Mouse (Mus musculus): Measurements from ENCODE around the gene C330021F23Rik. TPM values are rescaled to one million over a fixed set of nuclear protein-coding genes. Genes with fewer than 3 reads are reported as not detected.

C330021F23Rik gene
- polyA plus RNA-seq, 1 experiment from 2014 or later: 0.77 TPM

GRCm38 (mm10) chr8:3626971-3627370 lies 59.2 kb downstream of the C330021F23Rik start:
- Histone ChIP-seq H3K27me3 (peaks cover 31% of the 10 kb centered on the region), H3K4me3 (no peak overlapping the region), H3K9me3 (no peaks in the 10 kb centered on the region), H3K36me3 (0 out of 2 replicates have a peak, but pooled peaks cover 3% of the 10 kb centered on the region), H3K4me2 (no peak overlapping the region), H3K4me1 (replicated peaks) (peaks cover 18% of the 10 kb centered on the region), H3K27ac (replicated peaks) (no peak overlapping the region), H3K9ac (no peak overlapping the region)
- ATAC-seq (ENCODE audit: low read depth): no peak
- 68% methylated on average over 5 of the region's 5 CpGs for WGBS

GRCm38 (mm10) chr8:3628014-3628413 lies 60.2 kb downstream of the C330021F23Rik start:
- WGBS: 32% methylated on average over 5 of the region's 5 CpGs

GRCm38 (mm10) chr8:3630647-3631477 lies 63.1 kb downstream of the C330021F23Rik start, which contains the start of gene Stxbp2:
Stxbp2 (plus strand) TSS chr8:3630955.
- Histone ChIP-seq H3K27me3 (peaks cover 31% of the 10 kb centered on the region), H3K4me3 (peak within 1 kb of the TSS; percentile 46), H3K27ac (replicated peaks) (no peak within 1 kb of the TSS), H3K9ac (peak within 1 kb of the TSS; percentile 66), H3K9me3 (no peaks in the 10 kb centered on the region), H3K4me2 (peak within 1 kb of the TSS; percentile 75), H3K4me1 (replicated peaks) (peaks cover 11% of the 10 kb centered on the region), H3K36me3 (no peaks in the 10 kb centered on the region)
- peak; percentile 80 for ATAC-seq (ENCODE audit: low read depth)
- WGBS: 6% methylated on average over 47 of the region's 47 CpGs

More at GRCm38 (mm10) chr8:3628014-3628413, 60.2 kb downstream of the C330021F23Rik start:
- no peak overlapping the region for H3K4me2 ChIP-seq
- no peaks in the 10 kb centered on the region for H3K9me3 ChIP-seq
- H3K4me3 ChIP-seq: no peak overlapping the region
- no peak overlapping the region for H3K9ac ChIP-seq
- no peak overlapping the region for H3K27ac ChIP-seq (replicated peaks)
- H3K36me3 ChIP-seq: 0 out of 2 replicates have a peak, but pooled peaks cover 3% of the 10 kb centered on the region
- ATAC-seq (ENCODE audit: low read depth): no peak
- H3K27me3 ChIP-seq: peaks cover 31% of the 10 kb centered on the region
- peaks cover 11% of the 10 kb centered on the region for H3K4me1 ChIP-seq (replicated peaks)

GRCm38 (mm10) chr8:3631478-3631875 lies 63.7 kb downstream of the C330021F23Rik start:
- Histone ChIP-seq H3K4me2 (peak overlapping the region; percentile 75), H3K36me3 (no peaks in the 10 kb centered on the region), H3K27ac (replicated peaks) (no peak overlapping the region), H3K27me3 (peaks cover 31% of the 10 kb centered on the region), H3K4me1 (replicated peaks) (peaks cover 11% of the 10 kb centered on the region), H3K4me3 (peak overlapping the region; percentile 46), H3K9ac (peak overlapping the region; percentile 66), H3K9me3 (no peaks in the 10 kb centered on the region)
- 19% methylated on average over 8 of the region's 8 CpGs for WGBS
- no peak; the same call in 1 of the 2 replicates for ATAC-seq (ENCODE audit: low read depth)

Other genes with a start within 250 kb of the C330021F23Rik start
- not detected in 2 replicates for gene A430078G23Rik, start 214.6 kb upstream of the C330021F23Rik start, polyA plus RNA-seq (2015; fragmentation: Nextera tagmentation; extraction: Ambion mirVana)
- 9.2 and 11.0 TPM in 2 replicates for gene Arhgef18, start 175.0 kb upstream of the C330021F23Rik start, polyA plus RNA-seq (2015; fragmentation: Nextera tagmentation; extraction: Ambion mirVana)
- 3.1 and 3.2 TPM in 2 replicates for gene Pex11g, start 100.3 kb upstream of the C330021F23Rik start, polyA plus RNA-seq (2015; fragmentation: Nextera tagmentation; extraction: Ambion mirVana)
- 0.17 TPM in 1 of 2 replicates, not detected in the other for gene Tex45, start 97.1 kb upstream of the C330021F23Rik start, polyA plus RNA-seq (2015; fragmentation: Nextera tagmentation; extraction: Ambion mirVana)
- gene Zfp358, start 74.9 kb upstream of the C330021F23Rik start, polyA plus RNA-seq (2015; fragmentation: Nextera tagmentation; extraction: Ambion mirVana): 76.4 and 77.7 TPM in 2 replicates
- 88.6 and 91.9 TPM in 2 replicates for gene Mcoln1, start 67.5 kb upstream of the C330021F23Rik start, polyA plus RNA-seq (2015; fragmentation: Nextera tagmentation; extraction: Ambion mirVana)
- gene Pnpla6, start 52.6 kb upstream of the C330021F23Rik start, polyA plus RNA-seq (2015; fragmentation: Nextera tagmentation; extraction: Ambion mirVana): 35.7 and 36.7 TPM in 2 replicates
- 34.0 and 38.9 TPM in 2 replicates for gene Camsap3, start 19.3 kb downstream of the C330021F23Rik start, polyA plus RNA-seq (2015; fragmentation: Nextera tagmentation; extraction: Ambion mirVana)
- gene Xab2, start 53.3 kb downstream of the C330021F23Rik start, polyA plus RNA-seq (2015; fragmentation: Nextera tagmentation; extraction: Ambion mirVana): 52.8 and 54.7 TPM in 2 replicates
- 111 and 122 TPM in 2 replicates for gene Pet100, start 53.6 kb downstream of the C330021F23Rik start, polyA plus RNA-seq (2015; fragmentation: Nextera tagmentation; extraction: Ambion mirVana)
- gene Pcp2, start 57.6 kb downstream of the C330021F23Rik start, polyA plus RNA-seq (2015; fragmentation: Nextera tagmentation; extraction: Ambion mirVana): 0.58 TPM in 1 of 2 replicates, not detected in the other
- 29.4 and 29.9 TPM in 2 replicates for gene Stxbp2, start 63.0 kb downstream of the C330021F23Rik start, polyA plus RNA-seq (2015; fragmentation: Nextera tagmentation; extraction: Ambion mirVana)
- gene Retn, start 87.8 kb downstream of the C330021F23Rik start, polyA plus RNA-seq (2015; fragmentation: Nextera tagmentation; extraction: Ambion mirVana): 0.22 and 0.59 TPM in 2 replicates
- gene Mcemp1, start 97.8 kb downstream of the C330021F23Rik start, polyA plus RNA-seq (2015; fragmentation: Nextera tagmentation; extraction: Ambion mirVana): 0.25 TPM in 1 of 2 replicates, not detected in the other
- gene Fcor, start 104.4 kb downstream of the C330021F23Rik start, polyA plus RNA-seq (2015; fragmentation: Nextera tagmentation; extraction: Ambion mirVana): 12.7 and 17.8 TPM in 2 replicates
- gene Trappc5, start 108.3 kb downstream of the C330021F23Rik start, polyA plus RNA-seq (2015; fragmentation: Nextera tagmentation; extraction: Ambion mirVana): 52.9 and 53.3 TPM in 2 replicates
- 0.20 and 0.39 TPM in 2 replicates for gene Fcer2a, start 126.2 kb downstream of the C330021F23Rik start, polyA plus RNA-seq (2015; fragmentation: Nextera tagmentation; extraction: Ambion mirVana)
- gene Clec4g, start 152.7 kb downstream of the C330021F23Rik start, polyA plus RNA-seq (2015; fragmentation: Nextera tagmentation; extraction: Ambion mirVana): not detected in 2 replicates
- gene Cd209a, start 181.0 kb downstream of the C330021F23Rik start, polyA plus RNA-seq (2015; fragmentation: Nextera tagmentation; extraction: Ambion mirVana): not detected in 2 replicates